Mouse (Mus musculus): ENCODE measurements around the gene Myo3b.
"Not testable (repeated sequence)": the region's sequence is repeated elsewhere in the genome, so short reads cannot be mapped to it uniquely, and the experiment has no call there.

Myo3b gene

GRCm38 (mm10) chr2:70195418-70196248 is 156.7 kb downstream of the Myo3b start:
- DNase-seq (ENCODE audit: low read depth, low spot score), result no peak

DNA sequence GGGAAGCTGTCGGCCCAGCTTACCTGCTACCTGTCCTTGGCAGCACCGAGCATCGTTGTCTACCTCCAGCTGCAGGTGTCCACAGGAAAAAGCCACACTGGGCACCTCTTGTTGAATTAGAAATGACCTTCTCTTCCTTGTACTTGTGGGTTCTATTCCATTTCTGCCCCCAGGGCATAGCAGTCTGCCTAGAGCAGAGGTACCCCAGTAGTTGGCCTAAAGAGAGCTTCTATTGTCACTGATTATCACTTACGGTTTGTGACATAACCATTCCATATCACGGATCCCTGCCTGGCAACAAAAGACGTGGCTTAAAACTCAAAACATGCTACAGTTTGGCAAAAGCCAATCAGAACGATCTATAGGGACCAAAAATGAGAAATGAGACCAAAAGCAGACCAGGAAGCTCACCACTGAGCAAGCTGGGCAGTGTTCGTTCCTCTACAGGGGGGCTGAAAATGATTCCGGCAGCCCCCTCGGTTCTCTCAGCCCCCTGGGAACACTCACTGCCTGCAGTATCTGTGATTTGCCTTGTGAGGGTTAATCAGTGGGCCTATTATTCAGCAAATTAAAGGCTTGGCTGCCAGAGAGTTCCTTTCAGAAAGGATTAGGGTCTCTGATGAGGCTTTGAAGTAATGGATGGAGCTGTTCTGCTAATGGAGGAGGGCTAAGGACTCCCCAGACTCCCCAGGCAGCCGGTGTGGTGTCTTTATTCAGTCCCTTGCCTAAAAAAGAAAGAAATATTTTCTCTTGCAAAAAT is 163.1 kb downstream of the Myo3b start:
- no peak for DNase-seq (ENCODE audit: low read depth, low spot score)

GRCm38 (mm10) chr2:70202578-70203167 is 163.7 kb downstream of the Myo3b start:
- no peak for DNase-seq (ENCODE audit: low read depth, low spot score)

- no peak for DNase-seq (ENCODE audit: low read depth, low spot score)
Observed at GRCm38 (mm10) chr2:70208411-70208810, 169.5 kb downstream of the Myo3b start.

DNA sequence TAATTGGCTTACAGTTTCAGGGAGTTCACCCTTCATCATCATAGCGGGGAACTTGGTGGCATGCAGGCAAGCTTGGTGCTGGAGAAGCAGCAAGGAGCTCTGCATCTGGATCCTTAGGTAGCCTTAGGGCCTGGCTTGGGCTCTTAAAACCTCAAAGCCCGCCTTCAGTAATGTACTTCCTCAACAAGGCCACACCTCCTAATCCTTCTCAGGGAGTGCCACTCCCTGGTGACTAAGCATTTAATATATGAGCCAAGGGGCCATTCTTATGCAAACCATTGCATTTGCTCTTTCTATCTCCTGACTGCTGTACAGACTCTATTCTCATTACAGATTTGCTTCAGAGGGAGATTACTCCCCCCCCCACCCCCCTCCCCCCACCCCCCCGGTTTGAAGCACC is 170.9 kb downstream of the Myo3b start:
- DNase-seq (ENCODE audit: low read depth, low spot score), result no peak

GRCm38 (mm10) chr2:70210427-70211332 is 171.8 kb downstream of the Myo3b start:
- DNase-seq (ENCODE audit: low read depth, low spot score), result peak; percentile 87

DNA sequence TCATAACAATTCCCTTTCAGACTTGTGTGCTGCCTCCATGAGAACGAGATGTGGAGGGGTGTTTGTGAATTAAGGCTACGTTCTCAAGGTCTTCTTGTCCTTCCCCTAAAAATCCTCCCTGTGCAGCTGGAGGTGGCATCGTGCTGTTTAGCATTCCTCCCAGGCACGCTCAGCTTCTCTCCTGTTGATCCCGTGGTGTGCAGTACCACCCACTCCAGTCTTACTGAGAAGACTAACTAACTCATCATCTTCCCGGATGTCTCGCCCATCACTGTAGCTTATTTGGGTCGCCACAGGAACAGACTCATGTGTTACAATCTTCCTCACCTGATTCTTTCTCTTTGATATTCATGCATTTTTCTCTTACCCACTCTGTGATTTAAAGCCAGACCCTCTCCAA is 175.5 kb downstream of the Myo3b start:
- peak; percentile 74 for DNase-seq (ENCODE audit: low read depth, low spot score)

DNA sequence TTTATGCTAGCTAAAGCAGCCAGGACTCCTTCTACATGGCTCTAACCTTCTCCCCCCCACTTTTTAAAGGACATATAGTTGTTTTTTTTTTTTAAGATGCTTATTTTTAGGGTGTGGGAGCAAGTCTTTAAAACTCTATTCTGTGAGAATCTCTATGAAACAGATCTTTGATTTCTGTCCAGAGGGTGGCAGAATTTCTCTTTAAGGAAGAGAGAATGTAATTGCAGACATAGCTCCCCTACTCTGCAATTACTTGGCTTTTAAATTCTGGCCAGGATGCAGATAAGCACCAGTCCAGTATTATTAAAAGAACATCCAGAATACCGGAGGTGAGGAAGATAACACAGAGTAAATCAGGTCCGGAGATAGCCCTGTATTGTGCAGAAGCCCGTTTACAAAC is 178.9 kb downstream of the Myo3b start:
- no peak for DNase-seq (ENCODE audit: low read depth, low spot score)

GRCm38 (mm10) chr2:70218469-70218868 is 179.5 kb downstream of the Myo3b start:
- DNase-seq (ENCODE audit: low read depth, low spot score), result no peak

- DNase-seq (ENCODE audit: low read depth, low spot score), result no peak
Observed at GRCm38 (mm10) chr2:70226679-70227078, 187.8 kb downstream of the Myo3b start.

- not testable (repeated sequence) for DNase-seq (ENCODE audit: low read depth, low spot score)
Observed at GRCm38 (mm10) chr2:70234450-70234849, 195.5 kb downstream of the Myo3b start.

DNA sequence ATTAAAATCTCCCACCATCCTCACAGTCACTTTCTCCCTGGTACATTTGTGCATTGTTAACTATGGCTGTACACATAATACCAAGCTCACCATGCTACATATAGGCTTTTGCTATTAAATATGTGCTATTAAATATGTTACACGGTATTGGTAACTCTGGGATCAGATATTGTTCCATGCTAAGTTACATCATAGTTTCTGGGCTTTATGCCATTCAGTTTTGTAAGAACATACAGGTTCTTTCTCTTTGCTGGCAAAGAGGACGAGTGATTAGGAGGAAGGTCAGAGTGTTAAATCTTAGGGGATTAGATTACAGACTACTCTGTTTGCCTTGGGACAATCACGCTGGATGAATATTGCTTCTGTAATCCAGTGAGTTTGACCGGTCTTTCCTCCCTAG is 207.1 kb downstream of the Myo3b start:
- DNase-seq (ENCODE audit: low read depth, low spot score), result no peak

GRCm38 (mm10) chr2:70248616-70249015 is 209.7 kb downstream of the Myo3b start:
- no peak for DNase-seq (ENCODE audit: low read depth, low spot score)

DNA sequence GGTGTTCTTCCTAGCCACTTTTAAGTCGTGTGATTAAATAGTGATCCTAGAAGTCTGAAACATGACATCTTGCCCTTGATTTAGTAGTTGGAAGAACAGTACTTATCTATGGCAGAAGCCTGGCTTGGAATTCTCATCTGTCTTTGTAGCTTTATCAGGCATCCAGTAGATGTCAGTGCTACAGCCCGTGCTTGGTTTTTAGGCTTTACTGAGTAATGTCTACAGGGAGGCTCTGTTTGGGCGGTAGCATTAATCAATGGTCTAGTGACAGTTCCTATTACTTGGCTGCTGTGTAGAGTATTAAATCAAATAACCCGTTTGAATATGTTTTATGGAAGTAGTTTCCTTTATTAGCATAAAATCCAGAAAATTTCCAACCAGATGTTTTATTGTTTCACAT is 210.9 kb downstream of the Myo3b start:
- DNase-seq (ENCODE audit: low read depth, low spot score), result no peak

GRCm38 (mm10) chr2:70251256-70251655 is 212.3 kb downstream of the Myo3b start:
- DNase-seq (ENCODE audit: low read depth, low spot score), result no peak

DNA sequence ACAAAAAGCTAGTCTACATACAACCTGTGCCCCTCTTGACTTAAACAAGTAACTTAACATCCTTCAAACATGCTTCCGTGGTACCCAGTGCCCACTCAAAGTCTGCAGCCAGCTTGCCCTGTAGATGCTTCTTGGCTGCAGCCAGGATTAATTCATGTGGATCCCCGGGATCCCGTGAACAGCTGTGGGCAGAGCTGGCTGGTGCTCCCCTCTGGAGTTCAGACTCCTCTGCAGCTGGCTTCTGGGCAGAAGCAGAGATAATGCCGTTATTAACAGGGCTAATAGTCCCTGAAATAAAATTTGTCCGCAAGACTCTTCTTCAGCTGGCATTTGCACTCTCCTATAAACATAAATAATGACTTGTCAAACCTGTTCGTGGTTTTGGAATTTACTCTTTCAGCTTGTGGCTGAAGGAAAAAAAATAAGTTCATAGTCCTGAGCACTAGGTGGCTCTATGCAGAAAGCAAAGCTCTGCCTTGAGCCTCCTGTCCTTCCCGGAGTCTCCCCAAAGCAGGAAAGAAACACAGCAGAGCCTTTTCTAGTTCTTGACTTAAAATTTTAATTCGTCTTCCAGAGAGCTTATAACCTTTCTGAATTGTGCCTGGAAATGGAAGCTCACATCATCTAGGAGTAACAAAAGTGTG is 220.6 kb downstream of the Myo3b start:
- DNase-seq (ENCODE audit: low read depth, low spot score), result peak; percentile 51

DNA sequence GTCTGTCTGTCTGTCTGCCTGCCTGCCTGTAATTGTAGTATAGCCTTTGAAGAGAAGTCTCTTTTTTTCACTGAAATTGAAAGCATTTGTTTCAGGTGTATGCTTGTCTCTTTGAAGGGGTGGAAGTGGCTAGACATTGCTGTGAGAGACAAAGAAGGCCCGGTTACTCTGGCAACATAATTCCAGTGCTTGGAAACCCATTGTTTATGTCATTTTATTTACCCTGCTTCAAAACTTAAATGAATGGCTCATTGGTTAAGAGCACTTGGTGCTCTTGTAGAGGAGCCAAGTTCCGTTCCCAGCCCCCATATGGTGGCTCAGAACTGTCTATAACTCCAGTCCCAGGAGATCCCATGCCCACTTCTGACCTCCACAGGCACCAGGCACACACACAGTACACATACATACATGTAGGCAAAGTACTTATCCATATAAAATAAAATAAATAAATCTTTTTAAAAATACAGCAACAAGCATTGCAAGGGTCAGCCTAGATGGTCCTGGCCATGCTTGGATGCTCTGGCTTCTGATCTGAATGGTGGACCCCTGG is 221.8 kb downstream of the Myo3b start:
- no peak for DNase-seq (ENCODE audit: low read depth, low spot score)

DNA sequence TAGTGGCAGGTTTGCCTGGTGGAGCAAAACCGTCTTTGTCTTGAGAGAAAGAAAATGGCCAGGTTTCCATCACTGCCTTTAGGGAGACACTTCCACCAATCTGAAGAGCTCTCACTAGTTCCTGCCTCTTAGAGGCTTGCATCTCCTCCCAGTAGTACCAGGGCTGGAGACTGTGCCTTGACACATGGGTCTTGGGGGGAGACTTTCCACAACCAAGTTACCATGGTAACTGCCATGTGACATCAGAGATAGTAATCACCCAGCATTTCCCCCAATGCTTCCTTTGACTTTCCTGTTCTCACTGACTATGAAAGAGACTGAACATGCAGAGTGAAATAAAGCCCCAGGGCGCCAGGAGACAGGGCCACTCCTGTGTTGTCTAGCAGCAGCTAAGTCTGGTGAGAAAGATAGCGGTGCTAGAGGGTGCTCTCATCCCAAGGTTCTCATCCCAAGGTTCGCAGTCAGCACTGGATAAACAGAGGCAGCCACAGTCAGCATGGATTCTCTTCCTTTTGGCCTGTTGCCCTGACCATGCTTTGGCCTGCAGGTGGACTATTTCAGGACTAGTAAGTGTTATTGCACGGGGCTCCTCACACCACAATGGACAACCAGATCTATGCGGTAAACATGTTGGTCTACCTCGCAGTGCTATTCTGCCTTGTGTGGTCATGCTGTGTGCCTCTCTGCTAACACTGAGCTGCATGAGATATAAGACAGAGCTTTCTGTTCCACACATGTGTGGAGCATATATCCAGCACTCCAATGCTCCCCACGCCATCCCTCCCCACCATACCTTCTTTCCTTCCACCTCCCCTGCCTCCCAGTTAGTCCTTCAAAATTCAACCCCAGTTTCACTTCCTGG is 223.0 kb downstream of the Myo3b start:
- DNase-seq (ENCODE audit: low read depth, low spot score), result no peak

GRCm38 (mm10) chr2:70262565-70263082 is 223.7 kb downstream of the Myo3b start:
- peak; percentile 43 for DNase-seq (ENCODE audit: low read depth, low spot score)

All from telencephalon, adult 2 months (tissue).